Mouse (Mus musculus) liver, embryonic 16.5 days (tissue): Measurements from ENCODE around the gene Islr. TPM values are rescaled to one million over a fixed set of nuclear protein-coding genes. Genes with fewer than 3 reads are reported as not detected.

ENCODE experiments used
- ATAC-seq: fragments of 200-750 bp; cut with Nextera tagmentation; 2 replicates; pipeline ENCODE4 v1.8.0; 2017; ENCODE audit warnings: low read depth, mild to moderate bottlenecking, moderate number of reproducible peaks, moderate library complexity
- H3K27ac ChIP-seq: fragments of 300-500 bp; sonication (generic); 2 replicates; pipeline ENCODE4 v1.5.1; 2014; ENCODE audit warnings: mild to moderate bottlenecking, low read length
- H3K27me3 ChIP-seq: fragments of 300-500 bp; sonication (generic); 2 replicates; pipeline ENCODE4 v1.6.1; 2014; ENCODE audit warnings: low read depth, low read length, mixed read lengths; ENCODE audit not compliant: control insufficient read depth, insufficient read depth
- H3K36me3 ChIP-seq: fragments of 300-500 bp; sonication (generic); 2 replicates; pipeline ENCODE4 v1.6.1; 2014; ENCODE audit warnings: mild to moderate bottlenecking; ENCODE audit not compliant: control insufficient read depth, insufficient read depth
- H3K4me1 ChIP-seq: fragments of 300-500 bp; sonication (generic); 2 replicates; pipeline ENCODE4 v1.6.1; 2014; ENCODE audit warnings: low read depth, low read length, mixed read lengths; ENCODE audit not compliant: control insufficient read depth
- H3K4me2 ChIP-seq: fragments of 300-500 bp; sonication (generic); 2 replicates; pipeline ENCODE4 v1.6.1; 2014; ENCODE audit warnings: low read depth, low read length, mixed read lengths
- H3K4me3 ChIP-seq: fragments of 300-500 bp; sonication (generic); 2 replicates; pipeline ENCODE4 v1.5.1; 2014; ENCODE audit warnings: low read depth, mild to moderate bottlenecking, low read length
- H3K9ac ChIP-seq: fragments of 300-500 bp; sonication (generic); 2 replicates; pipeline ENCODE4 v1.6.1; 2014; ENCODE audit warnings: low read depth, low read length
- H3K9me3 ChIP-seq: fragments of 300-500 bp; sonication (generic); replicated peaks from 2 replicates; pipeline ENCODE4 v1.6.1; 2016; ENCODE audit warnings: low read length; ENCODE audit not compliant: control insufficient read depth
- WGBS: fragments of 180-500 bp; shearing (Covaris S2); extraction: QIAGEN DNeasy Blood & Tissue Kit; methylation state at CpG from one replicate; pipeline ENCODE4 v1.1.7; 2014; ENCODE audit not compliant: insufficient replicate concordance; 5-methylcytosine and 5-hydroxymethylcytosine counted together
- polyA plus RNA-seq: library from polyadenylated mRNA; unstranded; fragments of >200 nt; fragmentation: Nextera tagmentation; extraction: Ambion mirVana; gene quantifications from 2 replicates; pipeline ENCODE4 v1.2.1, GENCODE M21; 2015

Gene Islr
- polyA plus RNA-seq, 1 experiment from 2014 or later: 4.0 TPM

DNA sequence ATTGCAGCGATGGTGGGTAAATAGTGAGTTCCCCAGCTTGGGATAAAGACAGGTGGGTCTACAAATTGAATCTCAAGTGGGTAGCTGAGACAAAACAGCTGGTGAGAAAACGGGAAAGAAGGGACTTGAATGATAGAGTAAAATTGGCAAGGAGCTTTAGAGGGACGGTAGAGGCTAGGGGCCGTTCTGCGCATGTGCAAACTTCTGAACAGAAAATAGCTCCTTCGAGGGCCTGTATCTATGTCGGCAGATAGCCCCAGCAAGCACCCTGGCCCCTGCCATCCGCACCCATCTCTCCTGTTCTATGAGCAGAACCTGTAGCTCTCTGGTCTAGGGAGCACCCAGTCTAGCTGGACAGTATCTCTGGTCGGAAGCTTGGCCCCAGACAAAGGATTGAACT, 9.9 kb downstream of the Islr start:
- no peak overlapping the region for H3K9ac ChIP-seq
- no peak overlapping the region for H3K4me3 ChIP-seq
- peaks cover 47% of the 10 kb centered on the region for H3K27me3 ChIP-seq
- H3K9me3 ChIP-seq: no peaks in the 10 kb centered on the region
- no peaks in the 10 kb centered on the region; the same call in 1 of the 2 replicates for H3K4me1 ChIP-seq
- H3K4me2 ChIP-seq: no peak overlapping the region
- no peaks in the 10 kb centered on the region for H3K36me3 ChIP-seq
- ATAC-seq: no peak
- WGBS: 45% methylated on average over 9 of the region's 9 CpGs
- no peak overlapping the region for H3K27ac ChIP-seq

DNA sequence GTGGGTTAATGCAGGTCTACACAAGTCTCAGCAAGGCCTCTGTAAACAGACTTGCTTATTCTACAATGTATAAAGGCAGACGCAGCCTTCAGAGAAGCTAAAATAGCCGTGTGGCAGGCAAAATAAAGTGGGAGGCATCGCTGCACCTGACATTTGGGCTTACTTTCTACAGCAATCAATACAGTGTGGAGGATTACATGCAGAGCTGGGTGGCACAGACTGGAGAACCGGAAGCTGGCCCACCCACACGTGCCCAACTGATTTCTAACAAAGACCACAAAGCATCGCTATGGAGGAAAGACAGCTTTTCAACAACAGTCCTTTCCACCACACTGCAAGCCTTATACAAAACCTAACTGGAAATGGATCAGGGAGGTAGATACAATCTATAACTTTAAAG, 19.6 kb downstream of the Islr start:
- H3K4me2 ChIP-seq: no peak overlapping the region
- 60% methylated on average over 6 of the region's 6 CpGs for WGBS
- no peaks in the 10 kb centered on the region for H3K9me3 ChIP-seq
- no peak overlapping the region for H3K27ac ChIP-seq
- H3K9ac ChIP-seq: no peak overlapping the region
- H3K27me3 ChIP-seq: no peaks in the 10 kb centered on the region; the same call in 1 of the 2 replicates
- ATAC-seq: no peak
- no peaks in the 10 kb centered on the region for H3K36me3 ChIP-seq
- H3K4me3 ChIP-seq: no peak overlapping the region
- no peaks in the 10 kb centered on the region for H3K4me1 ChIP-seq

- Histone ChIP-seq H3K4me1 (no peaks in the 10 kb centered on the region), H3K36me3 (no peaks in the 10 kb centered on the region), H3K9ac (no peak overlapping the region), H3K9me3 (no peaks in the 10 kb centered on the region), H3K4me3 (no peak overlapping the region), H3K27me3 (no peaks in the 10 kb centered on the region), H3K4me2 (no peak overlapping the region), H3K27ac (no peak overlapping the region)
- WGBS: 67% methylated on average over 2 of the region's 2 CpGs
- no peak for ATAC-seq
These were observed 24.7 kb downstream of the Islr start for GRCm38 (mm10) chr9:58179390-58179789.

- no peak for ATAC-seq
- WGBS: 43% methylated on average over 4 of the region's 4 CpGs
These were observed 26.9 kb downstream of the Islr start for GRCm38 (mm10) chr9:58177165-58177564.

DNA sequence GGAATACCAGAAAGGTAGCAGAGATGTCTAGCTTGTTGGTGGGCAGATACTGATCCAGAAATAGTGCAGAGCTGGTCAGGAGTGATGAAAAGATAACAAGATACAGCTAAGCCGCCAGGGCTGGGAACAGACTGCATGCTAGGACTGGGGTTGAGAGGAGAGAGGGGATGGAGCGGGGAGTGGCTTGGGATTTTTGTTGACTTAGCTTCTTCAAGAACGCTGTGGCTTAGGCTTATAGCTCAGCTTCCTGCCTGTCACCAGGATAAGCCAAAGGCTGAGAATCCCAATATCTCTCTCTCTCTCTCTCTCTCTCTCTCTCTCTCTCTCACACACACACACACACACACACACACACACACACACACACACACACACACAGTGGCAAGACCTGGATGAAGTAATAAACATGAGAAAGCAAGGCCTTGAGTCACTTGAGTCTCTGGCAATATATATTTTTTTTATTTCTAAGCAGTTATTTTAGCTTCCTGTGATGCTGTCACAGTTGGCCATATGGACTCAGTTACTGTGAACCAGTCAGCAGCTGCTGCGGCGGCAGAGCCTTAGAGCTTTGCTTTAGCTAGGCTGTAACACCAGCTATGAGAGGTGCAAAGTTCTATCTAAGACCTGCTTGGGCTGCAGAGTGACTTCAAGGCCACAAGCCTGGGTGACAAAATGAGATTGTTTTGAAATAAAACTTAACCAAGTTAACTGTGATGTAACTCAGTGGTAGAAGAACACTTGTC, 28.2 kb downstream of the Islr start:
- Histone ChIP-seq H3K9ac (no peak overlapping the region), H3K4me1 (no peaks in the 10 kb centered on the region), H3K9me3 (no peaks in the 10 kb centered on the region), H3K36me3 (no peaks in the 10 kb centered on the region), H3K4me3 (no peak overlapping the region), H3K27me3 (no peaks in the 10 kb centered on the region), H3K4me2 (no peak overlapping the region), H3K27ac (no peak overlapping the region)
- ATAC-seq: no peak
- 46% methylated on average over 5 of the region's 5 CpGs for WGBS

More at GRCm38 (mm10) chr9:58177165-58177564, 26.9 kb downstream of the Islr start:
- Histone ChIP-seq H3K4me3 (no peak overlapping the region), H3K9ac (no peak overlapping the region), H3K4me2 (no peak overlapping the region), H3K36me3 (no peaks in the 10 kb centered on the region), H3K4me1 (no peaks in the 10 kb centered on the region), H3K27ac (no peak overlapping the region), H3K27me3 (no peaks in the 10 kb centered on the region), H3K9me3 (no peaks in the 10 kb centered on the region)

- H3K27me3 ChIP-seq: no peaks in the 10 kb centered on the region
- H3K36me3 ChIP-seq: no peaks in the 10 kb centered on the region
- H3K27ac ChIP-seq: no peak overlapping the region
- H3K4me3 ChIP-seq: no peak overlapping the region
- H3K9me3 ChIP-seq: no peaks in the 10 kb centered on the region
- no peak overlapping the region for H3K4me2 ChIP-seq
- ATAC-seq: no peak
- no peak overlapping the region for H3K9ac ChIP-seq
- WGBS: 35% methylated on average over 5 of the region's 5 CpGs
- no peaks in the 10 kb centered on the region for H3K4me1 ChIP-seq
These were observed 29.3 kb downstream of the Islr start for GRCm38 (mm10) chr9:58174818-58175251.

DNA sequence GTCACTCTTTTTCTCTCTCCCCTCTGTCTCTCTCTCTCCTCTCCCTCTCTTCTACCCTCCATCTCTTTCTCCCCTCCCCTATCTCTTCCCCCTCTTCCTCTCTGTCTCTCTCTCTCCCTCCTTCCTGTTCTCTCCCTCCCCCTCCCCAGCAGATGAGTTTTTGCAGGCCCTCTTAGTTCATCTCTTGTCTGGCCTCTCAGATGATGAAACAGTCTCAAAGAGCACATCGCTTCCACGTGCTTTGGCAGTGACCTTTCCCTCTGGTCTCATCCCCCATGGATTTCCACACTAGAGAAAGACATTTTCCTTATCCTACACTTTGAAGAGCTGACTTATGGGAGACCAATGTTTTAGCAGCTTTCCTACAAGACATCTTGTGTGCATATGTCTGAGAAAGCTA, 31.2 kb downstream of the Islr start:
- Histone ChIP-seq H3K4me3 (no peak overlapping the region), H3K27me3 (no peaks in the 10 kb centered on the region), H3K9me3 (no peaks in the 10 kb centered on the region), H3K4me2 (no peak overlapping the region), H3K36me3 (no peaks in the 10 kb centered on the region), H3K9ac (no peak overlapping the region), H3K4me1 (no peaks in the 10 kb centered on the region), H3K27ac (no peak overlapping the region)
- WGBS: 49% methylated on average over 2 of the region's 2 CpGs
- no peak for ATAC-seq

- Histone ChIP-seq H3K27me3 (no peaks in the 10 kb centered on the region), H3K4me3 (no peak overlapping the region), H3K9me3 (no peaks in the 10 kb centered on the region), H3K9ac (no peak overlapping the region), H3K36me3 (no peaks in the 10 kb centered on the region), H3K4me1 (no peaks in the 10 kb centered on the region), H3K27ac (no peak overlapping the region), H3K4me2 (no peak overlapping the region)
- 67% methylated on average over 6 of the region's 6 CpGs for WGBS
- ATAC-seq: no peak
These were observed 34.7 kb downstream of the Islr start for GRCm38 (mm10) chr9:58169426-58169825.

- Histone ChIP-seq H3K4me2 (no peak overlapping the region), H3K4me1 (no peaks in the 10 kb centered on the region), H3K36me3 (no peaks in the 10 kb centered on the region), H3K27me3 (no peaks in the 10 kb centered on the region), H3K27ac (no peak overlapping the region), H3K9ac (no peak overlapping the region), H3K4me3 (no peak overlapping the region), H3K9me3 (no peaks in the 10 kb centered on the region)
- no peak for ATAC-seq
- 58% methylated on average over 3 of the region's 3 CpGs for WGBS
These were observed 35.2 kb downstream of the Islr start for GRCm38 (mm10) chr9:58168880-58169279.
